Mouse (Mus musculus): ENCODE data around the gene Atg3.

Gene Atg3

GRCm38 (mm10) chr16:45204859-45205670, 46.5 kb downstream of the Atg3 start:
- no peak for DNase-seq (ENCODE audit: low spot score)

- no peak for DNase-seq (ENCODE audit: low spot score)
Observed at GRCm38 (mm10) chr16:45222016-45222415, 63.4 kb downstream of the Atg3 start.

- no peak for DNase-seq (ENCODE audit: low spot score)
Observed at GRCm38 (mm10) chr16:45222771-45223170, 64.2 kb downstream of the Atg3 start.

GRCm38 (mm10) chr16:45223648-45224388, 65.2 kb downstream of the Atg3 start, which contains the start of gene Btla:
Btla (plus strand) TSS chr16:45224315.
- DNase-seq (ENCODE audit: low spot score): no peak

GRCm38 (mm10) chr16:45224431-45225008, 65.9 kb downstream of the Atg3 start:
- no peak for DNase-seq (ENCODE audit: low spot score)

GRCm38 (mm10) chr16:45227002-45227401, 68.4 kb downstream of the Atg3 start:
- no peak for DNase-seq (ENCODE audit: low spot score)

- no peak for DNase-seq (ENCODE audit: low spot score)
Observed at GRCm38 (mm10) chr16:45231296-45231695, 72.7 kb downstream of the Atg3 start.

GRCm38 (mm10) chr16:45233007-45233406, 74.4 kb downstream of the Atg3 start:
- no peak for DNase-seq (ENCODE audit: low spot score)
